Mouse (Mus musculus) bone marrow, adult 2 months (tissue): ENCODE results near the gene Fmo2. TPM values are rescaled to one million over a fixed set of nuclear protein-coding genes. Genes with fewer than 3 reads are reported as not detected.

Experiments
- H3K27ac ChIP-seq: fragments of 200-500 bp; 2 replicates; pipeline ENCODE4 v1.5.1; 2012; ENCODE audit warnings: low read depth, mild to moderate bottlenecking, control low read depth, inconsistent platforms, low read length; ENCODE audit not compliant: control insufficient read depth, poor library complexity, insufficient read depth
- H3K4me1 ChIP-seq: fragments of 200-500 bp; 2 replicates; pipeline ENCODE4 v1.6.1; 2011; ENCODE audit warnings: low read length; ENCODE audit not compliant: control insufficient read depth, insufficient read depth
- H3K4me3 ChIP-seq: fragments of 200-500 bp; replicated peaks from 2 replicates; pipeline ENCODE3; 2011; ENCODE audit warnings: mild to moderate bottlenecking, low read depth, low read length, control low read depth; ENCODE audit not compliant: control insufficient read depth
- CTCF ChIP-seq: fragments of 200-500 bp; IDR thresholded peaks from 2 replicates; pipeline ENCODE4 v1.5.1; 2011; ENCODE audit warnings: low read length, control low read depth; ENCODE audit not compliant: control insufficient read depth, insufficient read depth
- POLR2A ChIP-seq: fragments of 200-500 bp; IDR thresholded peaks from 2 replicates; pipeline ENCODE4 v1.6.1; 2011; ENCODE audit warnings: low read depth, mild to moderate bottlenecking, control low read depth, low read length, borderline replicate concordance; ENCODE audit not compliant: control insufficient read depth
- WGBS: fragments of 180-500 bp; shearing (Covaris S2); methylation state at CpG from one replicate; pipeline ENCODE4 v1.1.7; 2018; 5-methylcytosine and 5-hydroxymethylcytosine counted together
- polyA plus RNA-seq: library from polyadenylated mRNA; stranded (reverse); fragments of >200 nt; gene quantifications from 2 replicates; pipeline ENCODE4 v1.2.4, GENCODE M21; 2011; ENCODE audit warnings: low replicate concordance; ENCODE audit not compliant: missing spikeins, insufficient read depth, insufficient read length

Fmo2 gene
- polyA plus RNA-seq, 1 experiment, result 11.6 TPM

- 65% methylated on average over 3 of the region's 3 CpGs for WGBS
- H3K27ac ChIP-seq, result no peak overlapping the region
- H3K4me1 ChIP-seq, result no peaks in the 10 kb centered on the region
- H3K4me3 ChIP-seq, result no peak overlapping the region
- TF ChIP-seq CTCF (no peak), POLR2A (no peak)
Measured at GRCm38 (mm10) chr1:162865493-162865830, 33.1 kb downstream of the Fmo2 start.

DNA sequence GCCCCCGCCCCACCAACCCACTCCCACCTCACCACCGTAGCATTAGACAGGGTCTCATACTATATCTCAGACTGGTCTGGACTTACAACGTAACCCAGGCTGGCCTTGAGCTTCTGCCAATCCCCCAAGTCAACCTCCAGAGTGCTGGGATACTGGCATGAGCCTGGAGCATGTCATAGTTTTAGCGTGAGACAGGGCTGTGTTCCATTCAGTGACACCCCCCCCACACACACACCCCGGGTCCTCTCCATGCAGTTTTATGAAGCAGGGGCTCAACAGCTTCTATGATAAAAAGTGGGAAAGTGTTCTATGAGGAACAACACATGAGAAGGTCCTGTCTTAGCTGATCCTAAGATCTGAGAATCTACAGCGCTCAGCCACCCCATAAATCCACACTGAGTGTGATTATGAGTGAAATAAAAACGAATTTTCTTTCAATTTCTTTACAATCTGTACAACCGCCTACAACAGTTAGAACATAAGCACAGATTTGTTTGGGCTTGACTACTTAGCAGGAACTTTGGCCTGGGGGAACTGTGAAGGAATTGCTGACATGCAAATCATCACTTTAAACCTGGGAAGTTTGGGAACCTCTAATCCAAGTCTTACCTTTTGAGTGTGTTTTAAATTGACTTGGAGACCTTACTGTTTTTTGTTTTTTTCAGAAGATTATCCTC is 33.6 kb downstream of the Fmo2 start:
- 75% methylated on average over 8 of the region's 8 CpGs for WGBS
- Histone ChIP-seq H3K27ac (no peak overlapping the region), H3K4me1 (no peaks in the 10 kb centered on the region), H3K4me3 (no peak overlapping the region)
- TF ChIP-seq POLR2A (no peak), CTCF (no peak)

GRCm38 (mm10) chr1:162864279-162864678 is 34.2 kb downstream of the Fmo2 start:
- no peak overlapping the region for H3K4me3 ChIP-seq
- no peak for TF ChIP-seq POLR2A
- TF ChIP-seq CTCF, result no peak
- no peak overlapping the region for H3K27ac ChIP-seq
- WGBS, result 79% methylated on average over 5 of the region's 5 CpGs
- no peaks in the 10 kb centered on the region for H3K4me1 ChIP-seq

- no peak overlapping the region for H3K27ac ChIP-seq
- H3K4me3 ChIP-seq, result no peak overlapping the region
- WGBS, result 76% methylated on average over 3 of the region's 3 CpGs
- H3K4me1 ChIP-seq, result no peaks in the 10 kb centered on the region
- TF ChIP-seq POLR2A, result no peak
Measured at GRCm38 (mm10) chr1:162863579-162863978, 34.9 kb downstream of the Fmo2 start.

GRCm38 (mm10) chr1:162862328-162862727 is 36.2 kb downstream of the Fmo2 start:
- Histone ChIP-seq H3K27ac (no peak overlapping the region), H3K4me3 (no peak overlapping the region), H3K4me1 (no peaks in the 10 kb centered on the region)
- TF ChIP-seq POLR2A, result no peak
- no peak for TF ChIP-seq CTCF
- WGBS, result 72% methylated on average over 1 of the region's 1 CpGs

DNA sequence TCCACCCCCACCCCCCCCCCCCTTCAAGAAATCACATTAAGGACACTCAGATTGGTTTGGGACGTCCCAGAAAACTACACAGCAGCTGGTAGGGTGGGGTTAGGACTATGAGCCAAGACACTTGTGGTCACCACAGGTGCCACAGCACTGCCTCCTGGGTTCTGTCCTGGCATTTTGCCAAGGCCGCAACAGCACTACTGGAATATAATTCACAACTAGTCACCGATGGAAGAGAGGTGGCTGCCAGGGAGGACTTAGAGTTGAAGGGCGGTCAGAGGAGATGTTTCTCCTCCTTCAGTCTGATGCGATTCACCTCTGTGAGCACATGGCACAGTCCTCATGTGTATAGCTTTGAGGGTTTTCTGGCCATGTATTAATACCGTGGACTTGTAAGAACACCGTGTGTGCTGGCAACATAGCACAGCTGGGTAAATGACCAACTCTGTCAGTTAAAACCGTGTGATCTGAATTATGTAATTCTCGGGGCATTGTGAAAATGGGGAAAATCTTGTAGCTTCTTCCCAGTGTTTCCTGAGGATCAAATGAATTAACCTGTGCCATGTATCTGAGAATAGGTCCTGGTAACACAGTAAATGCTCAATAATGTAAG is 38.4 kb downstream of the Fmo2 start:
- H3K4me3 ChIP-seq, result no peak overlapping the region
- 59% methylated on average over 9 of the region's 9 CpGs for WGBS
- H3K4me1 ChIP-seq, result no peaks in the 10 kb centered on the region
- H3K27ac ChIP-seq, result no peak overlapping the region
- TF ChIP-seq POLR2A (no peak), CTCF (no peak)

GRCm38 (mm10) chr1:162859545-162859976 is 39.0 kb downstream of the Fmo2 start:
- no peak for TF ChIP-seq CTCF
- no peak for TF ChIP-seq POLR2A
- Histone ChIP-seq H3K4me1 (no peaks in the 10 kb centered on the region), H3K4me3 (no peak overlapping the region), H3K27ac (no peak overlapping the region)
- WGBS, result 80% methylated on average over 10 of the region's 10 CpGs

DNA sequence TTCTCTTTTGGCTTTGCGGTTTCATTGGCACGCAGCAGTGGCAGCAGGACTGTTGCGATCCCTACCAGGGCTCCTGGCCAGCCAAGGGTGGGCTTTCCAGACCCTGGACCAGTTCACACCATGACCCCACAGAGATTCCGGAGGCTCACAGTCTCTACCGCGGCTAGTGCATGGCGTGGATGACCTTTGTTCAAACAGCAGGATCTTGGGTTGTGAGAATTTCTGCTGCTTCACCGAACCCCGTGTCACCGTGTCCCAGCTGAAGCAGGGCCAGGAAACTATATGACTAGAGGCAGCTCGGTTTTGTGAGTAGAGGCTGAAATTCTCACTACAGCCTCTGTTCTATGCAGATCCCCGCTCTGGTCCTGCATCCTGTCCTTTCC is 39.8 kb downstream of the Fmo2 start:
- no peak overlapping the region for H3K27ac ChIP-seq
- WGBS, result 77% methylated on average over 12 of the region's 12 CpGs
- H3K4me1 ChIP-seq, result no peaks in the 10 kb centered on the region
- TF ChIP-seq POLR2A (no peak), CTCF (no peak)
- no peak overlapping the region for H3K4me3 ChIP-seq
